Mouse (Mus musculus) MEL (cell line): Measurements from ENCODE around the gene Hsd17b10. TPM values are rescaled to one million over a fixed set of nuclear protein-coding genes. Genes with fewer than 3 reads are reported as not detected.
A peak's percentile ranks its signal among the peaks of the same experiment; 100 is the strongest.

Experiments used
- DNase-seq: peaks from one replicate; pipeline ENCODE4 v3.0.0; 2011; ENCODE audit warnings: low read depth, low spot score
- H3K27ac ChIP-seq: 2 replicates; pipeline ENCODE4 v1.5.1; 2012; ENCODE audit warnings: low read depth, mild to moderate bottlenecking, control low read depth, low read length, moderate library complexity; ENCODE audit not compliant: control insufficient read depth
- H3K27me3 ChIP-seq, 2 experiments: fragments of 150-350 bp in 1 of 2; sonication (generic) in 1 of 2; 2 replicates each; pipeline ENCODE4 v1.6.1; 2012; ENCODE audit warnings: low read length in 2 of 2, mild to moderate bottlenecking in 2 of 2, improper control_type of control experiment in 1 of 2, moderate library complexity in 1 of 2; ENCODE audit not compliant: insufficient read depth in 2 of 2, control insufficient read depth in 1 of 2
- H3K36me3 ChIP-seq, 2 experiments: 2 replicates each; pipeline ENCODE4 v1.6.1; 2012 to 2014; ENCODE audit warnings: low read length in 2 of 2, improper control_type of control experiment in 1 of 2, inconsistent platforms in 1 of 2, mild to moderate bottlenecking in 1 of 2; ENCODE audit not compliant: insufficient read depth in 2 of 2, control insufficient read depth in 1 of 2
- H3K4me1 ChIP-seq, 2 experiments: fragments of 150-350 bp in 1 of 2; sonication (generic) in 1 of 2; 2 replicates each; pipeline ENCODE4 v1.6.1; 2012; ENCODE audit warnings: low read length in 2 of 2, improper control_type of control experiment in 1 of 2, mild to moderate bottlenecking in 1 of 2; ENCODE audit not compliant: insufficient read depth in 2 of 2, control insufficient read depth in 1 of 2
- H3K4me3 ChIP-seq, 2 experiments: fragments of 150-350 bp in 1 of 2; sonication (generic) in 1 of 2; 2 replicates each; pipeline ENCODE4 v1.5.1; 2012; ENCODE audit warnings: low read depth in 2 of 2, low read length in 2 of 2, mild to moderate bottlenecking in 2 of 2, moderate library complexity in 2 of 2, control low read depth in 1 of 2, improper control_type of control experiment in 1 of 2; ENCODE audit not compliant: control insufficient read depth in 1 of 2, insufficient read depth in 1 of 2
- H3K79me2 ChIP-seq: 2 replicates; pipeline ENCODE4 v1.6.1; 2012; ENCODE audit warnings: mild to moderate bottlenecking, low read length, moderate library complexity; ENCODE audit not compliant: control insufficient read depth, poor library complexity, insufficient read depth
- H3K9ac ChIP-seq: 2 replicates; pipeline ENCODE4 v1.6.1; 2012; ENCODE audit warnings: low read depth, mild to moderate bottlenecking, control low read depth, low read length, moderate library complexity; ENCODE audit not compliant: control insufficient read depth, poor library complexity, severe bottlenecking
- H3K9me3 ChIP-seq: fragments of 150-350 bp; sonication (generic); replicated peaks from 2 replicates; pipeline ENCODE4 v1.6.1; 2012; ENCODE audit warnings: mild to moderate bottlenecking, low read length, improper control_type of control experiment, moderate library complexity; ENCODE audit not compliant: insufficient read depth
- BHLHE40 ChIP-seq: IDR thresholded peaks from 2 replicates; pipeline ENCODE4 v1.6.1; 2012; ENCODE audit warnings: low read depth, mild to moderate bottlenecking, inconsistent platforms, low read length, improper control_type of control experiment, borderline replicate concordance
- CHD1 ChIP-seq: IDR thresholded peaks from 2 replicates; pipeline ENCODE4 v1.6.1; 2012; ENCODE audit warnings: low read depth, mild to moderate bottlenecking, inconsistent platforms, low read length, improper control_type of control experiment
- CHD2 ChIP-seq: IDR thresholded peaks from 2 replicates; pipeline ENCODE4 v1.6.1; 2011; ENCODE audit warnings: low read length, improper control_type of control experiment
- E2F4 ChIP-seq: IDR thresholded peaks from 2 replicates; pipeline ENCODE4 v1.6.1; 2011; ENCODE audit warnings: low read depth, low read length, improper control_type of control experiment, borderline replicate concordance
- EP300 ChIP-seq, 2 experiments: IDR thresholded peaks; 2 replicates each; pipeline ENCODE4 v1.6.1; 2011; ENCODE audit warnings: improper control_type of control experiment in 2 of 2, low read length in 2 of 2, low read depth in 1 of 2, mild to moderate bottlenecking in 1 of 2
- GABPA ChIP-seq: IDR thresholded peaks from 2 replicates; pipeline ENCODE4 v1.6.1; 2012; ENCODE audit warnings: low read depth, mild to moderate bottlenecking, inconsistent platforms, low read length, improper control_type of control experiment, moderate library complexity
- GATA1 ChIP-seq: IDR thresholded peaks from 2 replicates; pipeline ENCODE4 v1.6.1; 2011; ENCODE audit warnings: low read depth, low read length, improper control_type of control experiment
- JUND ChIP-seq: IDR thresholded peaks from 2 replicates; pipeline ENCODE4 v1.6.1; 2011; ENCODE audit warnings: low read depth, mild to moderate bottlenecking, improper control_type of control experiment, low read length
- KAT2A ChIP-seq: conservative IDR thresholded peaks from 2 replicates; pipeline ENCODE4 v1.6.1; 2012; ENCODE audit warnings: low read depth, low read length, improper control_type of control experiment, inconsistent platforms
- MAFK ChIP-seq: IDR thresholded peaks from 2 replicates; pipeline ENCODE4 v1.6.1; 2011; ENCODE audit warnings: low read depth, mild to moderate bottlenecking, low read length, improper control_type of control experiment, borderline replicate concordance
- MAX ChIP-seq: IDR thresholded peaks from 2 replicates; pipeline ENCODE4 v1.6.1; 2011; ENCODE audit warnings: low read length, improper control_type of control experiment
- MAZ ChIP-seq: IDR thresholded peaks from 2 replicates; pipeline ENCODE4 v1.6.1; 2012; ENCODE audit warnings: low read depth, mild to moderate bottlenecking, inconsistent platforms, low read length, improper control_type of control experiment
- MEF2A ChIP-seq: IDR thresholded peaks from 2 replicates; pipeline ENCODE4 v1.6.1; 2014; ENCODE audit warnings: low read depth, mild to moderate bottlenecking, inconsistent platforms, low read length, improper control_type of control experiment; ENCODE audit not compliant: poor library complexity, insufficient replicate concordance, severe bottlenecking; ENCODE audit errors: extremely low read depth
- MYB ChIP-seq: IDR thresholded peaks from 2 replicates; pipeline ENCODE4 v1.6.1; 2011; ENCODE audit warnings: mild to moderate bottlenecking, low read depth, low read length, improper control_type of control experiment
- MYC ChIP-seq: IDR thresholded peaks from 2 replicates; pipeline ENCODE4 v1.6.1; 2011; ENCODE audit warnings: low read depth, mild to moderate bottlenecking, low read length, improper control_type of control experiment, moderate library complexity
- NELFE ChIP-seq: IDR thresholded peaks from 2 replicates; pipeline ENCODE4 v1.6.1; 2011; ENCODE audit warnings: low read depth, low read length, improper control_type of control experiment
- POLR2A ChIP-seq, 2 experiments: IDR thresholded peaks; 2 replicates each; pipeline ENCODE4 v1.6.1; 2011 to 2012; ENCODE audit warnings: low read length in 2 of 2, mild to moderate bottlenecking in 2 of 2, control low read depth in 1 of 2, improper control_type of control experiment in 1 of 2, low read depth in 1 of 2, moderate library complexity in 1 of 2; ENCODE audit not compliant: control insufficient read depth in 1 of 2, insufficient read depth in 1 of 2, poor library complexity in 1 of 2
- POLR2AphosphoS2 ChIP-seq: IDR thresholded peaks from 2 replicates; pipeline ENCODE4 v1.6.1; 2011; ENCODE audit warnings: low read length, improper control_type of control experiment
- POLR2AphosphoS5 ChIP-seq: IDR thresholded peaks from 2 replicates; pipeline ENCODE4 v1.6.1; 2012; ENCODE audit warnings: low read depth, borderline replicate concordance, mild to moderate bottlenecking, inconsistent platforms, low read length, moderate library complexity, mixed read lengths
- RCOR1 ChIP-seq: IDR thresholded peaks from 2 replicates; pipeline ENCODE4 v1.6.1; 2012; ENCODE audit warnings: low read depth, mild to moderate bottlenecking, inconsistent platforms, low read length, improper control_type of control experiment
- SIN3A ChIP-seq: IDR thresholded peaks from 2 replicates; pipeline ENCODE4 v1.6.1; 2012; ENCODE audit warnings: low read length, improper control_type of control experiment, inconsistent platforms
- TAL1 ChIP-seq: IDR thresholded peaks from 2 replicates; pipeline ENCODE4 v1.6.1; 2012; ENCODE audit warnings: mild to moderate bottlenecking, inconsistent platforms, low read length, moderate library complexity, mixed read lengths
- TBP ChIP-seq: IDR thresholded peaks from 2 replicates; pipeline ENCODE4 v1.8.0; 2011; ENCODE audit warnings: low read depth, low read length, improper control_type of control experiment
- TCF12 ChIP-seq: IDR thresholded peaks from 2 replicates; pipeline ENCODE4 v1.6.1; 2014; ENCODE audit warnings: low read depth, mild to moderate bottlenecking, inconsistent platforms, low read length, improper control_type of control experiment, moderate library complexity
- UBTF ChIP-seq: IDR thresholded peaks from 2 replicates; pipeline ENCODE4 v1.6.1; 2012; ENCODE audit warnings: low read depth, mild to moderate bottlenecking, inconsistent platforms, low read length, improper control_type of control experiment, moderate library complexity, borderline replicate concordance; ENCODE audit not compliant: insufficient read depth
- USF1 ChIP-seq: IDR thresholded peaks from 2 replicates; pipeline ENCODE4 v1.6.1; 2014; ENCODE audit warnings: low read depth, mild to moderate bottlenecking, inconsistent platforms, low read length, improper control_type of control experiment, moderate library complexity
- USF2 ChIP-seq, 2 experiments: IDR thresholded peaks; 2 replicates each; pipeline ENCODE4 v1.6.1; 2011 to 2012; ENCODE audit warnings: improper control_type of control experiment in 2 of 2, low read length in 2 of 2, borderline replicate concordance in 1 of 2, inconsistent platforms in 1 of 2, low read depth in 1 of 2, mild to moderate bottlenecking in 1 of 2; ENCODE audit not compliant: insufficient read depth in 1 of 2
- ZC3H11A ChIP-seq: IDR thresholded peaks from 2 replicates; pipeline ENCODE4 v1.6.1; 2012; ENCODE audit warnings: low read depth, mild to moderate bottlenecking, inconsistent platforms, low read length, improper control_type of control experiment
- ZKSCAN1 ChIP-seq: IDR thresholded peaks from 2 replicates; pipeline ENCODE4 v1.6.1; 2012; ENCODE audit warnings: low read depth, mild to moderate bottlenecking, inconsistent platforms, low read length, improper control_type of control experiment, moderate library complexity
- ZMIZ1 ChIP-seq: IDR thresholded peaks from 2 replicates; pipeline ENCODE4 v1.6.1; 2012; ENCODE audit warnings: low read depth, mild to moderate bottlenecking, inconsistent platforms, low read length, improper control_type of control experiment, moderate library complexity
- ZNF384 ChIP-seq: IDR thresholded peaks from 2 replicates; pipeline ENCODE4 v1.6.1; 2012; ENCODE audit warnings: low read depth, mild to moderate bottlenecking, inconsistent platforms, low read length, improper control_type of control experiment
- polyA plus RNA-seq, 2 experiments: library from polyadenylated mRNA; stranded (reverse) in 1 of 2; unstranded in 1 of 2; fragments of >175 nt in 1 of 2; fragments of >200 nt in 1 of 2; gene quantifications; 2 replicates each; pipeline versions ENCODE4 v1.2.1 to v1.2.4; 2012; ENCODE audit warnings: low replicate concordance in 2 of 2, low read depth in 1 of 2; ENCODE audit not compliant: insufficient read length in 2 of 2, insufficient read depth in 1 of 2, missing spikeins in 1 of 2
- total RNA-seq: library from RNA; depleted of rRNA; stranded (reverse); fragments of 300-350 nt; gene quantifications from 2 replicates; pipeline ENCODE4 v1.2.3, GENCODE M21; 2012

Gene Hsd17b10
- total and polyA plus RNA-seq, 3 experiments: 208 to 217 TPM; not detected in 1

- TF ChIP-seq TAL1 (peak; percentile 53), ZKSCAN1 (no peak)
- DNase-seq: peak; percentile 45
- Histone ChIP-seq H3K27me3 (no peaks in the 10 kb centered on the region), H3K9me3 (no peaks in the 10 kb centered on the region), H3K27ac (no peak overlapping the region; the same call in 1 of the 2 replicates), H3K4me3 (no peak overlapping the region), H3K4me1 (peaks cover 2 to 13% of the 10 kb centered on the region in 2 experiments), H3K9ac (no peak overlapping the region), H3K36me3 (peaks cover 14 to 29% of the 10 kb centered on the region in 2 experiments), H3K79me2 (peaks cover 62% of the 10 kb centered on the region)
These were observed 17.6 kb downstream of the Hsd17b10 start for GRCm38 (mm10) chrX:152019294-152019693.

- no peaks in the 10 kb centered on the region for H3K27me3 ChIP-seq
- H3K9me3 ChIP-seq: no peaks in the 10 kb centered on the region
- H3K9ac ChIP-seq: peak overlapping the region; percentile 4; the same call in 1 of the 2 replicates
- peaks cover 15 to 25% of the 10 kb centered on the region in 2 experiments for H3K4me1 ChIP-seq
- DNase-seq: peak; percentile 85
- H3K79me2 ChIP-seq: no peaks in the 10 kb centered on the region
- no peak overlapping the region for H3K4me3 ChIP-seq
- H3K36me3 ChIP-seq: peaks cover 39 to 58% of the 10 kb centered on the region in 2 experiments
- peak overlapping the region; percentile 90 for H3K27ac ChIP-seq
- TF ChIP-seq E2F4 (no peak), UBTF (no peak), POLR2AphosphoS2 (0 out of 2 replicates have a peak, but pooled peaks have one; percentile 28), SIN3A (peak; percentile 86), KAT2A (peak; percentile 53), POLR2A (IDR thresholded peaks at IDR 0.05; ENCODE audit: control insufficient read depth in 1 of 2, insufficient read depth in 1 of 2, low read depth in 1 of 2, low read length in 2 of 2, poor library complexity in 1 of 2) (no peak), MEF2A (peak; percentile 68; the same call in 1 of the 2 replicates), RCOR1 (peak; percentile 86), EP300 (IDR thresholded peaks at IDR 0.05; ENCODE audit: low read depth in 1 of 2, low read length in 2 of 2) (peak; percentile 98 to 99), USF1 (no peak), MYC (peak; percentile 58; the same call in 1 of the 2 replicates), TCF12 (peak; percentile 95), GATA1 (peak; percentile 98), ZNF384 (0 out of 2 replicates have a peak, but pooled peaks have one; percentile 42), CHD1 (no peak), ZC3H11A (no peak), MYB (peak; percentile 59), POLR2AphosphoS5 (no peak), BHLHE40 (peak; percentile 11; the same call in 1 of the 2 replicates), MAX (peak; percentile 41; the same call in 1 of the 2 replicates), ZMIZ1 (no peak), USF2 (IDR thresholded peaks at IDR 0.05; ENCODE audit: borderline replicate concordance in 1 of 2, insufficient read depth in 1 of 2, low read depth in 1 of 2, low read length in 2 of 2) (no peak), TBP (peak; percentile 50; the same call in 1 of the 2 replicates), MAZ (no peak), GABPA (no peak), CHD2 (peak; percentile 40), NELFE (no peak), MAFK (0 out of 2 replicates have a peak, but pooled peaks have one; percentile 48), JUND (no peak), TAL1 (peak; percentile 87), ZKSCAN1 (no peak)
These were observed 38.2 kb downstream of the Hsd17b10 start for GRCm38 (mm10) chrX:152039865-152040264.
